Mouse (Mus musculus) left cerebral cortex, adult 8-10 months (tissue): ENCODE data around the gene Gm9837. TPM values are rescaled to one million over a fixed set of nuclear protein-coding genes. Genes with fewer than 3 reads are reported as not detected.
A peak's percentile ranks its signal among the peaks of the same experiment; 100 is the strongest.

ENCODE experiments used
- DNase-seq, 2 experiments: peaks; one replicate each; pipeline ENCODE4 v3.0.0; 2022; ENCODE audit warnings: low spot score in 2 of 2
- total RNA-seq, 4 experiments: library from RNA; stranded (reverse); gene quantifications; 2 replicates each; pipeline ENCODE4 v1.2.4; 2022

Gm9837 gene
- total RNA-seq, 4 experiments from 2014 or later = not detected

DNA sequence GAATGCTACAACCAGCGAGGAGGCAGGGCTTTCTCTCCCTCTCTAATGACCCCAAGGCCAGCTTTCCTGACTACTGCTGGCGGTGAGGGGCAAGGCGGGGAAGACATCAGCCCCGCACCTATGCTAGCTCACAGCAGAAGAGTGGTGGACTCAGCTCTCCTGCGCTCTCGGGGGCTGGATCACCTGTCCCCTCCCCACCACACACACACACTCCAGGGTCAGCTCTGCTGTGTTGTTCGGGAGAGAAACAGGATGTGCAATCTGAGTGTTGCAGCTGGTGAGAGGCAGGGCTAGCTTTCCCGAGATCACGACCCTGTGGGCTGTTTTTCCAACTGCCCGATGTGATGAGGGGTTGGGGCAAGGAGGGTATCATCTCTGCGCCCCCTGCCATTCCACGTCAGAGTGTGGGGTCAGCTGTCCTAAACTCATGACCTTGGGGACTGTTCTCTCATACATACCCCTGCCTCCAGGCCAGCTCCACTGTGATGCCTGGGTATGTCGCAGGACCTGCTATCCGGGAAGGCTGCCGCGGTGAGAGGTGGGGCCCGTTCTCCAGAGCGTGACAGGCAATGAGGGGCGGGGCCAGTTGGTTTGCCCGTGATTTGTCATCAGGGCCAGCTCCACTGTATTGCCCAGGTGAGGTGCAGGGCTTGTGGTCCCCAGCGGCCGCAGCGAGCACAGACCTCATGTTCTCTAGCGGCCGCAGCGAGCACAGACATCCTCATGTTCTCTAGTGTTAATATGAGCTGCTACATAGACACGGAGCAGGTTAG lies 16.7 kb upstream of the Gm9837 start:
- DNase-seq = no peak

DNA sequence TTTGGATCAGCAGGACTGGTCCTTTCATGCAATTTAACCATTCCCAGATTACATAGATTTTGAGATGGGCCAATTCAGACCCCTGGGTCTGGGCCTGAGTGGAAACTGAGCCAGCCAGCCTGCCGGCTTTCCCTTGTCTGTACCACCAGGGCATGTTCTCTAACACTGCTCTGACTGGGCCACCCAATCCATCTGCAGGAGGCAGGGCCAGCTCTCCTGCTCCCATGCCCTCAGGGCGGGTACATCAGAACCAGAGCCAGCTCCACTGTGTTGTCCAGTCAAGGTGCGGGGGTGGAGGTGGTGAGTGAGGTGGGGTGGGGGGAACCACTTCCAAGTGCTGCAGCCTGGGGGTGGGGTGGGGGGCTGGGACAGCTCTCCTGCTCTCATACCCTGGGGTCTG lies 16.1 kb upstream of the Gm9837 start:
- DNase-seq = no peak

DNA sequence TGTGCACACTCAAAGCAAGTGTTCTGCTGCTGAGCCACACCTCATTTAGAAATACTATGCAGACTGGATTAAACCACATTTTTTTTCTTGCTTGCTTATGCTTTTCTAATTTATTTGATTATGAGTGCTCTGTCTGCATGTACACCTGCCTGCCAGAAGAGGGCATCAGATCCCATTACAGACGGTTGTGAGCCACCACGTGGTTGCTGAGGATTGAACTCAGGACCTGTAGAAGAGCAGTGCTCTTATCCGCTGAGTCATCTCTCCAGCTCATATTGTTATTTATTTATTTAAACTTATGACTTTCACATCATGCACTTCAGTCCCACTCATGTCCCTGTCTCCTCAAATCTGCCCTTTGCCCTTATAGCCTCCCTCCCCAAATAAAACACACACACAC lies 15.4 kb upstream of the Gm9837 start:
- no peak for DNase-seq

DNA sequence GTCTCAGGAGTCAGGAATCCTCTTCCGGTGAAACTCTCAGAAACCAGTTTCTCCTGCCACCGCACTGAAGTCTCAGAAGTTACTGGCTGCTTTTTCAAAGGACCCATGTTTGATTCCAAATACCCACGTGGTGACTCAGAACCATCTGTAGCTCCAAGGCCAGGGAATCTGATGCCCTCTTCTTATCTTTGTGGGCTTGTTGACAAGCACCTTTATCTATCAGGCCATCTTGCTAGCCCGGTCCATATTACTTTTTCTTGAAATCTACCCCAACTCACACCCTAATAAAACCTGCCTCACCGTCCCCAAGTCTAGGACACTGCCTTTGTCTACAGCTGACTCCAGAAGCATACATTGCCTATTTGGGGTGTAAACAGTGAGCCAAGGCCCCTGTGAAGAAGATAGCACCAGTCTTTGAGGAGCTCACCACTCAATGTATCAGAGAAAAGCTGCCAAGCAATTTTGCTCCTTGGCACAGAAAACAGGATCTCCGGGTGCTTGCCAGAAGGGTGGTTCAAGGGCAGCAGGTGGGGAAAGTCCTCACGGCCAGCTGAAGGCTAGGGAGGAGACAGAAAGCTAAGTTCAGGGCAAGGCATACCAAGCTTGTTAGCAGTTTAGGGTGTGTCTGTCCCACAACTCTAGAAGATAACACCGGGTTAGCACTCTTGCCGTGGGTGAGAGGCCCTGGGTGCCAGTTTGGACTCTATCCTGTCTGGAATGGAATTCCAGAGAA lies 13.0 kb upstream of the Gm9837 start:
- no peak for DNase-seq

DNA sequence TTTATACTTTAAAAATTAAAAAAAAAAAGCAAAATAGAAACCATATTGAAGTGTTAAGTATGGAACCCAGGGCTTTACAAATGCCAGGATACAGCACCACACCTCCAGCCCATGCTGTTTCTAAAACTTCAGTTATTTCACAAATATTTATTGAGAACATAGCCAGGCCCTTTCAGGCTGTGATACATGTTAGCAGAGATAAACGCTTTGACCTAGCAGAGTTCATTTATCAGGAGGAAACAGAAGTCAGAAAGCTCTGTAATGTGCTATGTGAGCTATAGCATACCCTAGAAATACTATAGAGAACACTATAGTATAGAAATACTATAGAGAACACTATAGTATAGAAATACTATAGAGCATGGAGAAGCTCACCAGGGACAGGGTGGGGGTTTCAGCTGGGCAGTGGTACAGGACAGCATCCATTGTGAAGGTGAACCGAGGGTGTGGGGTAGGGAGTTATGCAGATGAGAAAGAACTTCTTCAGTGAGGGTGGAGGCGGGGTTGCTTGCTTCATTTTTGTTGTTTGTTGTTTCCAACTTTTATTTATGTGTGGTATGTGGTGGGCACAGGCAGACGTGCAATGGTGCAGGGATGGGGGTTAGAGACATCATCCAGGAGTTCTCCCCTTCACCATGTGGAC lies 10.9 kb upstream of the Gm9837 start:
- DNase-seq = no peak

DNA sequence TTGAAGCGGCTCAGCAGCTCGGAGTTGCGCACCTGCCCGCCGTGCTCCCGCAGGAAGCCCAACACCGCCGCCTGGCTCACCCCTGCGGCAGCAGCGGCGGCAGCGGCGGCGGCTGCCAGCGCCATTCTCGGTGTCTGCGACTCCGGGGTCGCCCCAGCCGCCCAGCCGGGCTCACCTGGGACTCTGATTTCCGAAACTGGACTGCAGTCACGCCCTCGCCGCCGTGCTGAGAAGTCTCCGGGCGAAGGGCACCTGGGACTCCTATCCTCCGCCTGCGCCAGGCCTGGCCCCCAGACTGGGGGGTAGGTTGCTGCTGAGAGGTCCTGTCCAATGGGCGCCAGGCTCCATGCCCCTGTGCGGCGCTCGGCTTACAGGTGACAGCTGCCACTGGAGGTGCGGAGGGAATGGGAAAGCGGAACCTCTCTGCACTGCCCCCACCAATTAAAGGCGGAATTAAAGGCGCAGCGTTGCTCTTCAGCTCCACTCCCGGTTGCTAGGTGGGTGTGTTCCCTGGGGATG lies 9.6 kb upstream of the Gm9837 start, which contains the start of the genes Gm9945 and Sowaha:
Gm9945 (plus strand) TSS at position 384 of the 519 bp plus-strand sequence.
Sowaha (minus strand) TSS at position 492 of the 519 bp plus-strand sequence.
- DNase-seq = peak; percentile 69 to 77

DNA sequence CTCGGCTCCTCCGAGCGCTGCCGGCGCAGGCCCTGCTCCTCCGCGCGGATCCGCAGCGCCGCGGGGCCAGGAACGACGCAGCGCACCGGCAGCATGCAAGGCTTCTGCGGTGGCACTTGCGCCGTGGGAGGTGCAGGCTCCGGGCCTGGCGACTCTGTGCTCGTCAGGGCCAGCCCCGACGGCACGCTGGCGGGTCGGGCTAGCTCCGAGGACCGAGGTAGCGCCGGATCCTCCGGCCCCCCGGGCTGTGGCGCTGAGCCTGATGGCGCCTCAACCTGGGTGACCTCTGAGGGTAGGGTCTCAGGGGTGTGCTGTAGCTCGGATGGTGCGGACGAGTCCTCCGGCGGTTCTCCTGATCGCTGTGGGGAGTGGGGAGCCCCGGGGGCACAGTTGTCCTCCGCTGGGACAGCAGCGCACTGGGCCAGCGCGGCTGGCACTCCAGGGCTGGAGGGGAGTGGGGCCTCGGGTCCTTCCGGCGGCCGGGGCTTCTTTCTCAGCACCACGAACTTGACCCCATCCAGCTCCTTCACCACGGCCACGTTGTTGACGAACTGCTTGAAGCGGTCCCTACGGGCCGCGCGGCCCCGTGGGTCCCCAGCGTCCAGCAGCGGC lies 9.0 kb upstream of the Gm9837 start:
- no peak for DNase-seq

DNA sequence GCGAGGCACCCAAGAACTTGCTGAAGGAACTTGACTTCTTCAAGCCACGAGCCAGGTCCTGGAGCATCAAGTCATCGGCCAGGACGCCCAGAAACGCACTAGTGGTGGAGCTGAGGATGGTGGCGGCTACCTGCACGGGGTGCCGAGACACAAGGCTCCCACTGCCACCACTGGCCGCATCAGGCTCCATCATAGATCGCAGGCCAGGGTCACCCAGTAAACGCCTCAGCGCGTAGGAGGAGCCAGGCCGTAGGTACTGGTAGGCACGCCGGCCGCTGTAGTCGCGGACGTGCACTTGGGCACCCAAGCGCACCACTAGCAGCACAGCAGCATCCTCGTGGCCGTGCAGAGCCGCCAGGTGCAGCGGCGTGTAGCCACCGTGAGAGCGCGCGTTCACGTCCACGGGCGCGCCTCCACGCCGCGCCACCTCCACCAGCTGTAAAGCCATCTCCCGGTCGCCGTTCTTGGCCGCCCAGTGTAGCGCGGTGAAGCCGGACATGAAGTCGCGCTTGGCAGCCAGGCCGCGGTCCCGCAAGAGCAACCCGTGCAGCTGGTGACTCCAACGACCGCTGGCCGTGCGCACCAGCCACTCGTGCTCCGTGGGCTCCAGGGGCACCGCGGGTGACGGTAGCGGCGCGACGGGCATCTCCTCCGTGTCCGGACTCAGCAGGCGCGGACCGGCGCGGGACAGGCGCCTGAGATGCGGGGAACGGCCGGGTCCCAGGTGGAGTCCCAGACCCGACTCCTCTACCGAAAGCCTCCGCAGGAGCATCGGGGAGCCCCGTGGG lies 8.3 kb upstream of the Gm9837 start:
- DNase-seq = peak in 1 of 2 experiments; percentile 51

DNA sequence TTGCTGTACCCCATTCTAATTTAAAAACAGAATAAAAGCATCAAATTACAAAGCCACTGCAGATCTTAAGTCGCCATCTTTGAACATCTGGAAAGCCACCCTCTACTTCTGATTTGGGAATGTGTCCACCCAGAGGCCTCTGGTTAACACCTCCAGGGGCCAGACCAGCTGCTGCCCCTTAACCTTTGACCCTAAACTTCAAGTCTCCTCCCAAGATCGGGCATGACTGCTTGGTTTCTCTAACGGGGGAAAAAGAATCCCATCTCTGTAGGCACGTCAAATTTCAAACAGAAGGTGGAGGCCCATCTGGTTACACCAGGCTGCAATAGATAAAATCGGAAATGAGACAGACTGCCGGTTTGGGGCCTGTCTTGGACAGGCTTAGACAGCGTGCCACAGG lies 7.6 kb upstream of the Gm9837 start:
- DNase-seq = no peak

DNA sequence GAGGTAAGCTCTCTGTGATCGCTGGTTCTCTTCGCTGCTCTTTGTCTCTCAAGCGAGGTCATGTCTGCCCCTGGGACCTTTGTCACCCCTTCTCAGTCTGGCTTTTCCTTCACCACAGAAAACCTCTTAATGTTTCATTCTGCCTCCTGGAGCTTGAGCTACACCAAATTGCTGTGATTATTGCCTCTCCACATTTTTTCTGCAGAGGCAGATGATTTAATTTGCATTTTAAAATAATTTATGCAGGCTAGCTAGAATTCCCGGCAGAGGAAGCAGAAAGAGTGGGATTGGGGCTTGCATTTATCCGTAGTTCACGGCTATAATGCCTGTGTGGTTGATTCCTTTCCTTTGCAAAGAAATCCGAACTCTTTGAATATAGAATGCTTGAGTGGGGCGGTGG lies 5.3 kb upstream of the Gm9837 start:
- no peak for DNase-seq

DNA sequence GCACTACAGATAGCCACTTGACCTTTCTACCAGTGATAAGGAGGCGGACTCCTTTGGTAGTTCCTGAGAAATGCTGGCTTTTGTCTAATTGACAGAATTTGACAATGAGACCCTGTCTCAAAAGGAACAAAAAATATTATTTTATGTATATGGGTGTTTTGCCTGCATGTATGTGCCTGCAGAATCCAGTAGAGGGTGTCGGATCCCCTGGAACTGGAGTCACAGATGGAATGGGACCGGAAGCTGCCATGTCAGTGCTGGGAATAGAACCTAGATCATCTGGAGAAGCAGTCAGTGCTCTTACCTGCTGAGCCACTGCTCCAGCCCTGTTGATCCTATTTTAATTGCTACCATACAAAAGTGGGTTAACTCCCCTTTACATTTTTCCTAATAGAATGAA lies 2.4 kb upstream of the Gm9837 start:
- DNase-seq = no peak

DNA sequence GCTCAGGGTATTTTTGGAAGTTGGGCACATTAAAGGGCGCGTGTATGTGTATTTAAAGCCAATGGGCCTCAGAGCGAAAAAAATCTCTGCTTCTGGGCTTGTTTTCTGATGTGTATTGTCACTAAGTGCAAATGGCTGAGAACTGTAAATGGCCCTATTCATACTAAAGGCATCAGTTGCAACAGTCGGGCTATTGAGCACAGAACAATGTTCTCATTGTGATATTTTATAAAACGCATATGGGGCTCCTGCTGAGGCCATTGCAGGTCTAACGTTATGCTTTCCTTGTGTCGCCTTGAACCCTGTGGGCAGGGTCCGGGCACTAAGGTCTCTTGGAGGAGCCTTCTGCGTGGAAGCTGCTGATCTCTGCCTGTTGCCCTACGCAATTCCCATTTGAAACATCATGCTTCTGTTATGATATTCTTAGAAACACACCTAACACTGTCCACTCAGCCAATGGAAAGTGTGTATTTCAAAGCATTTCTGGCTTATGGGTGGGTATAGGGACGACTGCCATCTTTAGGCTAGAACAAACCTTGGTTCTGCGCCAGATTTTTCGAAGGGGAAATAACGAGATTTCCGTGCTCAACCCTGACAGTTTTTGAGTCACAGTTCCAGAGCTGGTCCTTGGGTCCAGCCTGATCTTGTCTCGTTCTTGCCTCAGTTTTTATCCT lies 848 bp downstream of the Gm9837 start:
- no peak for DNase-seq

DNA sequence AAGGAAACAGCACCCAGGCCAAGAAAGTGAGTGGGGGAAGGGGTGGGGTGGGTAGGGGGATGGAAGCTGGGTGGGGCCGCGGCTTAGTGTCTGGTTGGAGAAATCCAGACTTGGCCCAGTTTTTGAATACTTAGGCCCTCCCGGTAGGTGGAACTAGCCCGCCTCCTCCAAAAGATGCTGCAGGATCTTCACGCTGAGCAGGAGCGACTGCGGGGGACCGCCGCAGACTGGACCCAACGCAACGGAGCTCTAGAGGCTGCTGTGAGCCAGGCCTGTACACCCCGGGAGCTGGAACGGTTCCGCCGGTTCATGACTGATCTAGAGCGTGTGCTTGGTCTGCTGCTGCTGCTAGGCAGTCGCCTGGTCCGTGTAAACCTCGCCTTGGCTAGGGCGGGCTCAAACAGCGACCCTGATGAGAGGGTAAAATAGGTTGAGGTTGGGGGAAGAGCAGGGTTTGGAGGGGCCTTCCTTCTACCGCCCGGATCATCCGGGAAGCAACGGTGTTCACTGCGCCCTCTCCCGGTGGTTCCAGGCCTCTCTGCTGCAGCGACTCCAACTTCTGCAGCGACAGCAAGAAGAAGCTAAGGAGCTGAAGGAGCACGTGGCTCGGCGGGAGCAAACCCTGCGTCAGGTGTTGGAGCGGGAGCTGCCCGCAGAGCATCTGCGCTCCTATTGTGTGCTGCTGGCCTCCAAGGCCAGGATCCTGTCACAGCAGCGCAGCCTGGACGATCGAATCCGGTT lies 3.9 kb downstream of the Gm9837 start:
- peak; percentile 71 to 80 for DNase-seq

DNA sequence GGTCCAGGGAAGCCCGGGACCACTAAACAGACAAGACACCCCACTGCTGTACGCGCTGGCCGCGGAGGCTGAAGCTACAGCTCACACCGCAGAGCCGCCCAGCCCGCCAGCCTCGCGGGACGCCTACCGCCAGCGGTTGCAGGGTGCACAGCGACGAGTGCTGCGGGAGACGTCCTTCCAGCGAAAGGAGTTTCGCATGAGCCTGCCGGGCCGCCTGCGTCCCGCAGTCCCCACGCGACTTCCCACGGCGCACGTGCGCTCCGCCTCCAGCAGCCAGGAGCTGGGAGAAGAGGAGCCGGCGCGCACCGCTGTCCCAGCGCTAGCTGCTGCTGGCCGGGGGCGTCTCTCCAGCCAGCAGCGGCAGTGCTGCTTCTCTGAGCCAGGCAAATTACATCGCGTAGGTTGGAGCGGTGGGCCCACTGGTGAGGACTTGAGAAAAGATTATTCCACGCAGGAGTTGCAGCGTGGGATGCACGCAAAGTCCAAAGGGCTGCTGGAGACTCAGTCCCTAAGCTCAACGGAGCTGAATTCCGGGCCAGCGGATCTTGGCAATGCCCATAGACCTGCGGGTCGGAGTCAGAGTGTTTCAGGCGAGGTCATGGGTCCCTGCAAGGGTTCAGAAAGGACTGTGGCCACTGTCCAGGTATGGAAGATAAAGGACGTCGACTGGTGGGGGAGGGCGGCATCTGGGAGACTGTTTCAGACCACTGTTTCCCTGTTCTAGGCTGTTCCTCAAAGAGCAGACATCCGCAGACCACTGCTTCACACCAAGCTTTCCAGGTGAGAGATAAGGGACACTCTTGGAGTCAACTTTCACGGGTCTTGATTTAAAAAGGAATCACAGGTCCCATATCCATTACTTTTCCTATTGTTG lies 6.5 kb downstream of the Gm9837 start:
- peak in 1 of 2 experiments; percentile 70 for DNase-seq

DNA sequence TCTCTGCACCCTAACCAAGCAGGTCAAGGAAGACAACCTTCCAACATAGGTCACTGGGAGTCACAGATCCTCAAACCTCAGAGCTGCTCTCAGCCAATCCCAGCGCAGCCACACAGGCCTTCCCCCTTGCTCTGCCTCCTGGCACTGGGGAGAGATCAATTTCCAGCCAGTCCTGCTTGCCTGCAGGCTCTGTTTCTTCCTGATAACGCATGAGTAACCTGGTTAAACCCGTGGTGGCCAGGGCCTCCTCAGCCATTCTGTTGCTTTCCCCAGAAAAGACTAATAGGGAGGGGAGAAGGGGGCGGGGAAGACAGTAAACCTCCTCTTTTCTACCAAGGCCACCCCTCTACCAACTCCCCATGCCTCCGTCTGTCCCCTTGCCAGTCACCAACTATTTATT lies 8.6 kb downstream of the Gm9837 start:
- no peak for DNase-seq

DNA sequence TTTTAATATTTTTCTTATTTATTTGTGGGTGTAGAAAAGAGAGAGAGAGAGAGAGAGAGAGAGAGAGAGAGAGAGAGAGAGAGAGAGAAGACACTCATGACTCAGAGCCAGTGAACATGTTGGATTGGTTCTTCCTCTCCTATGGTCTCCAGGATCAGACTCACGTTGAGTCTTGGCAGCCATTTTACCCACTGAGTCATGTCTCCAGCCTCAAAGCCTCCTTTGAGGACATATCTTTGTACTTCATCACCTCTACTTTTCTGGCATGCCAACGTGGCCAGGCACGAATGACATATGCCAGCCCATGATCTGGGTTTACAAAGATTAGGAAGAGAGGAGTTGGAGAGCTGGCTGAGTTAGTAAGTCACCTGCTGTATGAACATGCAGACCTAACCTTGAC lies 10.1 kb downstream of the Gm9837 start:
- no peak for DNase-seq

DNA sequence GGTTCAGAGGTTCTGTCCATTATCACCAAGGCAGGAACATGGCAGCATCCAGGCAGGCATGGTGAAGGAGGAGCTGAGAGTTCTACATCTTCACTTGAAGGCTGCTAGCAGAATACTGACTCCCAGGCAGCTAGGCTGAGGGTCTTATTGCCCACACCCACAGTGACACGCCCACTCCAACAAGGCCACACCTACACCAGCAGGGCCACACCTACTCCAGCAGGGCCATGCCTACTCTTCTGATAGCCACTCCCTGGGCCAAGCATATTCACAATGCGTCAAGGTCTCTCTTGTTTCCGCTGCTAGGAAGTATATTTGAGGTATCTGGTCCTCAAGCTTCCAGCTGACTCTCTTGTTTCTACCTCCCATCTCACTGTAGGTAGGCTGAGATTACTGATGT lies 11.3 kb downstream of the Gm9837 start:
- DNase-seq = no peak

DNA sequence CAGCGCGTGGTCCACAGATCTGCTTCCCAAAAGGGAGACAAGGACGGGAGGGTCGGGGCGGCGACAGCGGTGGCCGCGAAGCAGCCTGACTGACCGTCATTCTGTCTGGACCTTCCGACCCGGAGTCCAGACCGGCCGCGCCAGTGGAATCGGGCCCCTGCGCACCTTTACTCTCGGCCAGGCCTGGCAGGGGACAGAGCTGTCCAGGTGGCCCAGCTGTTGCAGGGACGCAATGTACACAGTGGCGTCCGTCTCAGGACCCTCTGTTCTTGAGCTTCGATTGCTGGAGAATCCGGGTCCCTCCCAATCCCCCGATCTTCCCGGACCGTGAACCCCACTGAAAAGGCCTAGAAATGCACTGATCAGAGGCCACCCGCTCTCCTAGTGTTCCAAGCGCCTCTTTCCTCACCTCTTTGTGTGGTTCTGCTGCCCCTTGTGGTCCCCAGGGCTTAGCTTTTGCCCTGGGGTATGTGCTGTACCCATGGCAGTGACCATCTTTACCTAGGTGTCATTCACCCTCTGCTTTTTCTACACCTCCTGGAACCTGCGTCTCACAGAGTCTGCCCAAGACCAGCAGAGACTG lies 12.8 kb downstream of the Gm9837 start:
- DNase-seq = no peak
